Mouse (Mus musculus): ENCODE measurements at regions not wholly inside any gene's neighbourhood (a gene's known extent, or its start where the extent isn't known, plus 50 kb on each side); places are given as distances from the start of the nearest gene placed in this dataset.

DNA sequence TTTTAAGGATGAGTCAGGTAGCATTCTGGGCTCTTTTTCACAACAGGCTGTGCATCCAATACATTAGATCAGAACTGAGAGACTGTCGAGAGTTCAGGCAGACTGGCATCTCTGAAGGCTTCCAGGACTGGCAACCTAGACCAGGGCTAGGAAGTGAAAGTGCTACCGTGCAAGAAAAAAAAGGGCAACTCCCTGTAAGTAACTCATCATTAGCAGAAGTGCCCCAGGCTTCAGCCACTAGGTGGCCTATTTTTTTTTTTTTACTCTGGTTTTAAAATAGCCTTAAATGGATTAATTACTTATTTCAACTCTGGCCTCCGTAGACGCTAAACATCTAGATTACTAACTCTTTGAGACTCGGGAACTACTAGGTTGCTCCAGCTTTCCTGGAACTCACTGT, 216.8 kb downstream of the Sp3 start:
- TF ChIP-seq CTCF (IDR thresholded peaks at IDR 0.05; ENCODE audit: extremely low read depth, insufficient read length, insufficient replicate concordance, low read depth, low read length) = no peak
- no peak for TF ChIP-seq POLR2A (IDR thresholded peaks at IDR 0.05; ENCODE audit: low read depth, low read length)

Measured in small intestine, adult 2 months (tissue).